Mouse (Mus musculus) myocyte (in vitro differentiated cells): ENCODE results near the gene Pde6d.

Experiments
- MAX ChIP-seq: IDR thresholded peaks from one replicate; pipeline ENCODE4 v1.6.1; 2011; ENCODE audit warnings: low read depth, mild to moderate bottlenecking, control low read depth
- MYOD1 ChIP-seq, 3 experiments: IDR thresholded peaks; one replicate each; pipeline ENCODE4 v1.6.1; 2011; ENCODE audit warnings: control low read depth in 2 of 3, low read depth in 2 of 3, mild to moderate bottlenecking in 2 of 3, moderate library complexity in 1 of 3; ENCODE audit not compliant: insufficient read length in 2 of 3, control insufficient read depth in 1 of 3
- MYOG ChIP-seq, 3 experiments: IDR thresholded peaks; one replicate each; pipeline ENCODE4 v1.6.1; 2011; ENCODE audit warnings: control low read depth in 2 of 3, low read depth in 2 of 3, mild to moderate bottlenecking in 2 of 3; ENCODE audit not compliant: insufficient read length in 2 of 3, control insufficient read depth in 1 of 3, insufficient read depth in 1 of 3
- POLR2A ChIP-seq: IDR thresholded peaks from one replicate; pipeline ENCODE4 v1.6.1; 2011; ENCODE audit warnings: low read depth, mild to moderate bottlenecking, control low read depth, moderate library complexity; ENCODE audit not compliant: insufficient read length
- POLR2AphosphoS2 ChIP-seq: IDR thresholded peaks from one replicate; pipeline ENCODE4 v1.6.1; 2011; ENCODE audit warnings: low read depth, control low read depth; ENCODE audit not compliant: insufficient read length
- REST ChIP-seq: IDR thresholded peaks from one replicate; pipeline ENCODE4 v1.6.1; 2011; ENCODE audit warnings: mild to moderate bottlenecking, control low read depth, moderate library complexity; ENCODE audit not compliant: insufficient read depth, insufficient read length
- SRF ChIP-seq: IDR thresholded peaks from one replicate; pipeline ENCODE4 v1.6.1; 2011; ENCODE audit warnings: low read depth; ENCODE audit not compliant: control insufficient read depth, insufficient read length
- TCF12 ChIP-seq: IDR thresholded peaks from one replicate; pipeline ENCODE4 v1.6.1; 2011; ENCODE audit warnings: mild to moderate bottlenecking, control low read depth; ENCODE audit not compliant: poor library complexity, insufficient read depth, severe bottlenecking
- TCF3 ChIP-seq: IDR thresholded peaks from one replicate; pipeline ENCODE4 v1.6.1; 2011; ENCODE audit warnings: low read depth, control low read depth; ENCODE audit not compliant: insufficient read length
- USF1 ChIP-seq: IDR thresholded peaks from one replicate; pipeline ENCODE4 v1.6.1; 2011; ENCODE audit warnings: low read depth, mild to moderate bottlenecking, control low read depth, moderate library complexity

GRCm38 (mm10) chr1:86504697-86505421, 77.6 kb downstream of the Pde6d start:
- TF ChIP-seq MYOD1 (IDR thresholded peaks at IDR 0.05; ENCODE audit: control insufficient read depth in 1 of 3, insufficient read length in 2 of 3, low read depth in 2 of 3) (no peak), POLR2A (no peak), TCF12 (no peak), SRF (no peak), MAX (no peak), MYOG (IDR thresholded peaks at IDR 0.05; ENCODE audit: control insufficient read depth in 1 of 3, insufficient read depth in 1 of 3, insufficient read length in 2 of 3, low read depth in 2 of 3) (no peak), POLR2AphosphoS2 (no peak), TCF3 (no peak), REST (no peak), USF1 (no peak)
